Mouse (Mus musculus) cerebellum, adult 9-11 months (tissue): ENCODE measurements at regions not wholly inside any gene's neighbourhood (a gene's known extent, or its start where the extent isn't known, plus 50 kb on each side); places are given as distances from the start of the nearest gene placed in this dataset.

Experiments used
- DNase-seq: peaks from one replicate; pipeline ENCODE4 v3.0.0; 2022

DNA sequence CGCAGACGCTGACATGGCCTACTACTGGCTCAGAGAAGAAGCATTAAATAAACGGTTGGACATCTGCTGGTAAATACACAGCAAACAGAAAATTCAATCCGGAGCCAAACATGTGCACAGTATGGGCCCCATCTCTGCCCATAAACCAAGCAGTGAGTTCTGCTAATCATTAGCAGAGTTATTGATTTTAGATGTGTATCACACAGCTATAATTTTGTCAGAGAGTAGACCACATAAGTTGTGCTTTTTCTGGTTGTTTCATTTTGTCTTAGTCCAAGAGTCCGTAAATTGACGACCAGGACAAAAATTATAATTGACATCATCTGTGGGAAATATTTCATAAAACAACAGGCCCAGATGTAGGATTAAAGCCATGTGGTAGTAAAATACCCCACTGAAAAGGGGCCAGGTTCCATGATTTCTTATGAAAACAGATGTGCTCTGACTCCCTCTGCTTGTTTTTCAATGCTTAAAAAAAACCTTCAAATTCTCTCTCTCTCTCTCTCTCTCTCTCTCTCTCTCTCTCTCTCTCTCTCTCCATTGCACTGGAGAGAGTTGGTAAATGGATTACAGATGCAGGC, 339.3 kb downstream of the Hao1 start:
- no peak for DNase-seq

DNA sequence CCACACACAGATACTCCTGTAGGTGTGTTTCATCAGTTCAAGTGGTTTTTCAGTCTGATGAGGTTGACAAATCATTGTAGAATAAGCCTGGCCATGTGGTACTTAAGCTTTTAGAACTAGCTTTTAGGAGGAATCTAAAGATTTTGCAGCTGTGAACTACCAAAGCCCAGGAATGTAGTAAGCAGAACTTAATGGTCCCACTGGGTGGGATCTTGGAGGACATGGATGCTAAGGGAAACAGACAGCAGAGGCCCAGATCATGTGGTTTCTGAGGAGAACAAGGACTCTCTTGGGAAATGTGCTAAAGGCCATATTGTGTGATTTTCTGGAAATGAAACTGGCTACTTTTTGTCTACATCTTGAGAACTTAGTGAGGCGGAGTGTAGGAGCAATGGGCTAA, 350.9 kb downstream of the Hao1 start:
- DNase-seq, result no peak

DNA sequence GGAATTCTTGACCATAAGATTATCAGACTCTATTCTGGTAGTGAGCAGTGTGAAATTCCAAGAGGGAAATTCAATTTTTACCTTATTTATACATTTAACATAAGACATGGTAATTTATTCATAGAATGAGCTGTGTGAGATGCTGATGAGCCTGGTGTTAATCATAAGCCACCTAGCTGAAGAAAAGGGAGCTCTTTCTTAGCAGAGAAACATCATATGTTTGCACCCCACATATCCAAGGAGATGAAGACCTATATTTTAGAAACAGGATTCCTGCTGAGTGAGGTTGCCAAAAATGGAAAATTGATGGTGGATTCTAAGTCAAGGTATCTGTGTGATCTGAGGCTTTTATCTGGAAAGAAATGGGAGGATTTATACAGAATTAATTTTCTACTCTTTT, 358.2 kb downstream of the Hao1 start:
- no peak for DNase-seq

DNA sequence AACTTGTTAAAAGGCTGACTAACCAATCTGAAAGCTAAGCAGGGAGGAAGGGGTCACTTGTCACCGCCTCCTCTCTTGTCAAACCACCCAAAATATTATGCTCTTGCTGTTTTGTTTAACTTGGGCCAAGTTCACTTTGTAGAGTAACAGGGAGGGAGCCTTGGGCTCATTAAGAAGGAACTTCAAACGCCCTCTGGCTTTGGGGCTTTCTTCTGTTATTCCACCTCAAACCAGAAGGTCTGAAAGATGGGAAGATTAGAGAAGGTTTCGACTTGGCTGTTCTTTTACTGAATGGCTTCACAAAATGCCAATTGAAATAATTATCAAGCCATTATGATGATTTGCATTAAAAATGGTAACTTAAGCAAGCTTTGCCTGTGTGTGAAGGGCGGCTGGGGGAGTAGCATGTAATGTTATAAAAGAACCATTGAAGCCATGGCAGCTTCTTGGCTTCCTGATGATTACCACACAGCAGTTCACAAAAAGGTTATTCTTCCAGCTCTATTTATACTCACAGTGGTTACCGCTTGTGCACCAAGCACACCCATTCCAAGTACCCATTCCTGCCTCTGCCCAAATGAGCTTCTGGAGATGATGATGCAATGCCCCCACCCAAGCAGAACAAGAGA, 364.6 kb downstream of the Hao1 start:
- peak; percentile 1 for DNase-seq
